Mouse (Mus musculus): Measurements from ENCODE around the gene Nelfb. TPM values are rescaled to one million over a fixed set of nuclear protein-coding genes. Genes with fewer than 3 reads are reported as not detected.

Nelfb gene
- polyA plus RNA-seq, 1 experiment, result 60.6 TPM

DNA sequence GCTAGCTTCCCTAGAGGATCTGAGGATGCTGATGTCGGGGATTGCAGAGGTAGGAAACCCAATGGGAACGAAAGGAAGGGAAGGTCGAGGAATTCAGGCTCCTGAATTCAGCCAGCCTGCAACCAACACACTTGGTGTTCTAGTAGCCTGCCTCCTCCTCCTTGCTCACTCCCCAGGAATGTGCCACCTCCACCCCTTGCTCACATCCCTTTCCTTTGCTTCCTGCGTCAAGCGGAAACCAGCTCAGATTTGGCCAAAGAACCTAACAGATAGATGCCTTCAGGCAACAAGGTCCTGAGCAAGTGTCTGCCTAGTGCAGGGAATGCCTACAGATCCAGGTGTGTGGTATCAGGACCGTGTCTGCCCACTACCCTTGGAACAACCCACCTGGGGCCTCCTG, 34.7 kb downstream of the Nelfb start:
- DNase-seq (ENCODE audit: low spot score), result no peak

DNA sequence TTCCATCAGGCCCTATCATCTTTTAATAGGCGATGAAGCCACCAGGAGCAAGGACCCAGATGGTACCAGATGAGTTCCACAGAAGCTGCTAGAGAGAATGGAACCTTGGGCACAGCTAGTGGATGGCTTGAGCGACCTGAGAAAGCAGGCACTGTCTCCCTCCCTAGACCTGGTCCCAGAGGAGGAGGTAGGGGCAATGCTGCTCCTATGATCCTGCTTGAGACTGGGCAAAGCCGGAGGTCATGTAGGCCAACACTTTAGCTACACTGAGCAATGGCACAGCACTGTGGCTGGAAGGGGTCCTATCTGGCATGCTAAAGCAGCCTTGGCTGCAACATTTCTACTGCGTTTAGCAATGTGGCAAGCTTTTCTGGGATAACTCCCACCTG, 35.6 kb downstream of the Nelfb start:
- no peak for DNase-seq (ENCODE audit: low spot score)

DNA sequence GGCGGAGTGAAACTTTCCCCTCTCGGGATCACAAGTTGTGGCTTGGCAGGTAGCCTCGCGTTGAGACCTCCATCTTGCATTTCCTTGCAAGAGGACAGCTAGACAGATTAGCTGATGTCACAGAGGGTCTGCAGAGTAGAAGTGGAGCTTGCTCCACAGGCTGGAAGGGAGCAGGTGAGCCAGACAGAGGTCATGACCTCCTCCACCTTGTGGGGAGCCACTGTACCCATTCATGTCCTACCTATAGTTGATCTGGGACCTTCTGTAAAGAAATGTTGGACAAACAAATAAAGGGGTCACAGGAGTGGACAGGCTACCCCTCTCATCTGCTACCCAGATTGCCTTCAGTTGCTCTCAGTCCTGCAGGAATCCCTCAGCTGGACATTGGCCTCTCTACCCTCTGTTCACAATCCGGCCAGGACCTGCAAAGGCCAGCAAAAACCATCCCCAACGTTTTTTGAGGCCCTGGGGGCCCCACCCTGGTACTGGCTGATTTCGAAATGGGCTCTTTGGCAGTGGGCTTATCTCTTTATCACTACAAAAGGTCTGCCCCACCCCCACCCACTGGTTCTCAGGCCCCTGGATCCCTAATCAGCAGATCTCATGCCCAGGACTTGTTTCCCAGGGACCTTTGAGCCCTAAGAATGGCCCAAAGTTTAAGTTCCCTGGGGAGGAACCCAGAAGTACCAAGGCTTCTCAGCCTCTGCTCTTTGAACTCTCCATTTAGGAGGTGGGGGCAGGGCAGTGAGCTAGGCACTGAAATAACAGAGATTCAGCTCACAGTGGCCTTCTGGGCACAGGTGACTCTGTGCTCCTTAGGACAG, 36.2 kb downstream of the Nelfb start:
- DNase-seq (ENCODE audit: low spot score), result no peak

DNA sequence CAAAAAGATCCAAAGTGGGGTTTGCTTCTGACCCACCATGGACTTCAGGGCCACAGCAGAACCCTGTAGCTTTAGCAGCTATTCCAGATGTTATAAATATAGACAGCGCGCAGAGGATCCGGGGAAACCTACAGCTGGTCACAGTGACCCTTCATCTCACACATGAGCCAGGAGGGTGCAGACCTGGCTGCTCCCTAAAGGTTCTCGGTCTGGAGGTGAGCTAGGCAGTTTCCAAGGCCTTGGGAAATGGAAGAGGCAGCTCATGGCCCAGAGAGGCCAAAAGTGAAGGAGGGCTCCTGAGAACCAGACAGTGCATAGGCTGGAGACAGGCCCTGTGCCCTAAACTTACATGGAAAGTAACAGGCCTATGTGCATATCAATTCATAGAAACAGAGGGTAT, 37.5 kb downstream of the Nelfb start:
- no peak for DNase-seq (ENCODE audit: low spot score)

DNA sequence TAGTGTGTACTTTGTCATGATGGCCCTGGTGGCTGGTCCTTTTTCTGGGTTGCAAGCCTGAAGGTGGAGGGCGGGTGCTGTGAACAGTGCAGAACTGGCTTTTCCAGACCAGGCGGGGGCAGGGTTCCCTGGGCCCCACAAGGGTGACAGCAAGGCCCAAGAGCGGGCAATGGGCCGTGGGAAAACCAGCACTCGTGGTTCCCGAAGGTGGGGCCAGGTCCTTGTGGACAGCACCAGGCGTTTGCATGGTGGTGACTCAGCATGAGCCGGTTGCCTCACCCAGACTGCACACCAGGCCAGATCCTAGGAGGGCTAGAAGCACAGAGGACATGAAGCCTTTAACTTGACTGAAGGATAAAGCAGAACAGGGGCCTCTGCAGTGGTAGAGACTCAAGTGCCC, 38.7 kb downstream of the Nelfb start:
- no peak for DNase-seq (ENCODE audit: low spot score)

DNA sequence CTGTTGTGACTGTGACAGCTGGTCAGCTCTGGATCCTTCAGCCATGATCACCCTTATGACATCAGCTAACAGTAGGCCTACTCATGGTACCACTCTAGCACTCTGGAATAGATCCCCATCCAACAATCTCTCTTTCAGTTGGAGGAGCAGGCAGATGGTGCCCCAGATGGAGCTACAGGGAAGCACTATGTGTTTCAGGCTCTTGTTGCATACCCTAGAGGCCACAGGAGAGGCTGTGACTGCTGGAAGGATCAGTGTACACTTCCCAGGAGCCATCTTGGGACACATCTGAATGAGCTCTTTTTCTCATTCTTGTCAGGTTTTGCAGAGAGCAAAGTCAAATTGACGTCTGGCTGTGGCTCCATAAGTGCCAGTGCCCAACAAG, 39.5 kb downstream of the Nelfb start:
- DNase-seq (ENCODE audit: low spot score), result no peak

DNA sequence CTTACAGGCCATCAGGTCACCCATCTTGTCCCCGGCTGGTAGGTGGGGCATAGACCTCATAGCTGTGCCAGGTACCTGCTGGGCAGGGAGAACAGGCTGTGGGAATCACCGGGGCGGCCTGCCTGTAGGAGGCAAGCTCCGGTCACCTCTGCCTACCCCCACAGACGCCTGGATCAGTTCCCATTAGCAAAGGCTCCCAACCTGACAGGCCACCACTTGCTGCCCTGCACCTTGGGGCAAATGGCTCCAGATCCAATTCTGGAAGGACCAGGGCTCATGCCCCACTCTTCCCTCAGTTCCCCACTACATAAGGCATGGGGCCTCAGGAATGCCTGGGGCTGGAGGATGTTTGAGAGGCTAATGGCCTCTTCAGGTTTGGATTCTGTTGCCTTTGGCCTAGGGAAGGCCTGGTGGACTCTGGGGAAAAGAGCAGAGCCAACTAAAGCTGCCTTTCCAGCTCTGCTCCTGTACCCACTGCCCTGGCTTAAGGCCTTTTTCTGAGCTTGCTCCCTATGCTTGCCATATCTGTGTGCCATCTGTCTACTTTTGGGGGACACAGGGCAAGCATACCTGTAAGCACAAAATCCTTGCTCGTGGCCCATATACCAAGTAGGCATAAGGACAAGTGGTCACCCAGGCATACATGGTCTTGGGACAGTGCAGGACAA, 40.1 kb downstream of the Nelfb start:
- no peak for DNase-seq (ENCODE audit: low spot score)

DNA sequence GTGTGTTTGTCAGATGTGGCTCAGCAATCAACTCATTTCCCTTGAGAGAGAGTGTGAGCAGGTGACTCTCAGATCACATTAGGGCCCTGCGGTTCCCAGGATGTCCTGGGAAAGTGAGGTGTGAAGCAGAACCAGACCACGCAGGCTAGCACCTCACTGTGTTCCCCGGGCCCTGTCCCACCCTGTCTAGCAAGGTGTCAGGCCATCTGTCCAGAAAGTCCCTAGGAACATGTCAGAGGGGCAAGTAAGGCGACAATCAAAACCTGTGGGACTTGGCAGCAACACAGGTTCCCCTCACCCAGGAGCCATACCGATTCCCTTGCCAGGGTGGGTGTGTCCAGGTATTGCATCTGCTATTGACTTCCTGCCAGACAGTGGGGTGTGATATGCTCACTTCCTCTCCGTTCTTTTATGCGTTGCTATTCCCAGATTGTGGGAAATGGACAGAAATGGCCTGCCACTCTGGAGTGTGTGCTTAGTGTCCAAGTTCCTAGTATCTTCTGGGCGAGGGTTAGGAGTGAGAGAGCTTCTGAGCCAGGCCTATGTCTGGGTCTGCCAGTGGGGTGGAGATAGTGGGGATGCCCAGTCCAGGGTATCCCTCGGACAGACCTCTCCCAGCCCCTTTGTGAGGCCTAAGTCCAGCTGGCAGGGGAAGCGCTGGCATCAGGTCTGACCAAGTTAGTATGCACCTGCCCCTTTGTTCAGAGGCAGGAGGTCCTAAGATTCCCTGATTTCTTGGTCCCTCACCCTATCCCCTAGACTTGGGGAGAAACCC, 40.8 kb downstream of the Nelfb start:
- no peak for DNase-seq (ENCODE audit: low spot score)

DNA sequence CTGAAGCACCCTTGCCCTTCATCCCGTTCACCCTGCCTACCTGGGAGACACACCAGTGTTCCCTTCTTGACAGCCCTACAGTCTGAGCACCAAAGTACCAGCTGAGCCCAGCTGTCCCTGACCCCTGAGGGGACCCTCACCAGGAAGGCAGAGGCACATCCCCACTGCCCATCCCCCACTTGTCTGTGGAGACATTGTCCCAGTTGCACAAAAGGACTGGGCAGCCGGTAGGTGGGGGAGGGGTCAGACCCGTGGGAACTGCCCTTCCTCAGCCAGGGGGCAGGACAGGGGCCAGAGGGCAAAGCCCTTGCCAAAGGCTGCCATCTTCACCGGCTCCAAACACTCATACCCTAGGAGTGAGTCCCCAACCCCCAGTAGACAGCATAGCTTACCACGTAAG, 41.5 kb downstream of the Nelfb start:
- DNase-seq (ENCODE audit: low spot score), result no peak

DNA sequence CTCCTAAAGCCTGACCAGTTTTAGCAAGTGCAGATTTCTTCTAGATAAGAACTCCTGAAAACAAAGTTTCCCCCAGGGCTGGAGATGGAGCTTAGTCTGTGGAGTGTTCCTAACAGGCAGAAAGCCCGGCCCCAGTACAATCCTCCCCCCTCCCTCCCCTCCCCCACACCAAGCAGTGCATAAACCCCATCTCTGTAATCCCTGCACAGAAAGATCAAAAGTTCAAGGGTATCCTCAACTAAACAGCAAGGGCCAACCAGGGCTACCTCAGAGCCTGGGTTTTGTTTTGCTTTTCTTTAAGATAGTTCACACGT, 42.7 kb downstream of the Nelfb start:
- no peak for DNase-seq (ENCODE audit: low spot score)

DNA sequence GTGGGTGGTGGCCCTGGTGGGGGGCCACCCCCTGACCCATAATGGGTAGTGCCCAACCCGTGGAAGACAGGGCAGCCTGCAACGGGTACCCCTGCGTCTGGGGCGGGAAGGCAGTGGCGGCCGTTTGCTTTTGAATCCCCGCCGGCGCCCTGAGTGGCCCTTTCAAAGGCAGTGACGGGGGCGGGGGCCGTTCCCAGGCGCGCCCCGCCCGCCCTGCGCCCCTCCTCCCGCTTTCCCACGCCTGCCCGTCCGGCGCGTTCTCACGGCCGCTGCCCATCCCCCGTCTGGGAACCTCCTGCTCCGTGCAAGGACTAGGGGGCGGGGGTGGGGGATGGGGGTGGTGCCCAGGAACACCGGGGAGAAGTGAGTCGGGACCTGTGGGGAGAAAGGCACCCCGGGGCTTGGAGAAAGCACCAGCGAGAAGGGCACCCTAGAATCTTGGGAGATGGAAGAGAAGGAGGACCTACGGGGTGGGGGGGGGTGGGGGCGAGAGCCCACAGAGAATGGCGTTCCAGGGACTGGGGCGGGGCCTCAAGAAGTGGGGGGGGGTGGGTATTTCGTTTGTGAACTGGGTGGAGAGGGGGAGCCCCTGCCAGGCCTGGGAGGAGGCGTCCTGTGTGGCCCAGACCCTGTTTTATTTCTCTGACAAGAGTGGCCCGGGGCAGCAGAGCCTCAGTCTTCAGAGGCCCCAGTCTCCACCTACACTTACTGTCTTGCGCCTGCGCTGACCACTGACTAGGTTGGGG, 43.2 kb downstream of the Nelfb start:
- DNase-seq (ENCODE audit: low spot score), result no peak

DNA sequence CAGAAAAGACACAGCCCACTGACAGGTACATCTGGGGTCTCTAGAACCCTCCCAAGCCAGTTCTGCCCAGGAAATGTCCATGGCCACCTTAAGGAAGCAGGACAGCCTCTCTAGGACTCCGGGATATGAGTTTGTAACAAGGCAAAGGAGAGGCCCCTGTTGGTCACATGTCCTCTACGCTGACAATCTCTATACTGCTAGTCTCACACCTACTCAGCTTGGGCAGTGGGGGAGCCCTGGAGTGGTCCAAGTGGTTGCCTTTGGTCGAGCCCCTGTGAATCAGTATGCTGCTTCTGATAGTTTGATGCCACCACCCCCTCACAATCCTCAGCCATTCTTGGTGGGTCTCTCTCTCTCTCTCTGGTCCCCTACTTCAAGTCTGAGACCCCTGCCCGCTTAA, 43.8 kb downstream of the Nelfb start:
- no peak for DNase-seq (ENCODE audit: low spot score)

DNA sequence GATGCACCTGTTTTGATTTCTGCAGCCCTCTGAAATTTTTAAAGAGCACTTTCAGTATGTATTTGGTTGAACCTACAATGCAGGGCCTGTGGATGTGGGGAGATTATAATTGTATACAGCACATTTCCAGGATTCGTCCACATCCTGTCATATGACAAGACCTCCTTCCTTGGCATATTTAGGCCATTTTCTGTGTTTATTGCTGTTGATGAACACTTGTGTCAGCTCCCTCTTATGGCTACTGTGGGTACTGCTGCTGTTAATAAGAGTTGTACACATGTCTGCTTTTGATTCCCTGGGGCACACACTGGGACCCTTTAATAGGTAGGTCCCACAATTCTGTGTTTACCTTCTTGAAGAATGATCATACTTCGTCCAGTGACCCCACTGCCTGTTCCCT, 53.6 kb downstream of the Nelfb start:
- DNase-seq (ENCODE audit: low spot score), result no peak

DNA sequence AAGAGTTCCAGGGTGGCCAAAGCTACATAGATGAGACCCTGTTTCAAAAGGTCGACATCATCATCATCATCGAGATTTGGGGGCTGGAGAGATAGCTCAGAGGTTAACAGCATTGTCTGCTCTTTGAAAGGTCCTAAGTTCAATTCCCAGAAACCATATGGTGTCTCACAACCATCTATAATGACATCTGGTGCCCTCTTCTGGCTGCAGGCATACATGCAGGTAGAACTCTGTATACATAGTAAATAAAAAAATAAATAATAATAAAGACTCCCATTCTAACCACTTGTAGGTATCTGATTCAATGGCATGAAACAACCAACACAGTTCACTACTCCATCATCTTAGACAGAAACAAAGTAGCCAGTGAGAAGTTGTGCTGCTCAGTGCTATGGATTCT, 54.3 kb downstream of the Nelfb start:
- DNase-seq (ENCODE audit: low spot score), result no peak

DNA sequence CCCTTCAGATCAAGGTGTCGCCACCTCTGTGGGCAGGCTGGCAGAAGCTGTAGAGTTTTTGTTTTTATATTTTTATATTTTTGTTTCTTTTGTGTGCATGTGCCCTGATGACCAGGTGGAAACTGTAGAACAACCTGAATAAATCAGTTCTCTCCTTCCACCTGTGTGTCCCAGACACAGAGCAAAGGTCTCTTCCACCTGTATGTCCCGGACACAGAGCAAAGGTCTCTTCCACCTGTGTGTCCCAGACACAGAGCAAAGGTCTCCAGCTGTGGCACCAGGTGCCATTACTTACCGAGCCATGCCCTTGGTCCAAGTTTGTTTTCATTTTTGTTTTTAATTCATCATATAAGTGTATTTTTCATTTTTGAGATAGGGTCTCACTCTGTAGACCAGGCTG, 55.1 kb downstream of the Nelfb start:
- DNase-seq (ENCODE audit: low spot score), result no peak

DNA sequence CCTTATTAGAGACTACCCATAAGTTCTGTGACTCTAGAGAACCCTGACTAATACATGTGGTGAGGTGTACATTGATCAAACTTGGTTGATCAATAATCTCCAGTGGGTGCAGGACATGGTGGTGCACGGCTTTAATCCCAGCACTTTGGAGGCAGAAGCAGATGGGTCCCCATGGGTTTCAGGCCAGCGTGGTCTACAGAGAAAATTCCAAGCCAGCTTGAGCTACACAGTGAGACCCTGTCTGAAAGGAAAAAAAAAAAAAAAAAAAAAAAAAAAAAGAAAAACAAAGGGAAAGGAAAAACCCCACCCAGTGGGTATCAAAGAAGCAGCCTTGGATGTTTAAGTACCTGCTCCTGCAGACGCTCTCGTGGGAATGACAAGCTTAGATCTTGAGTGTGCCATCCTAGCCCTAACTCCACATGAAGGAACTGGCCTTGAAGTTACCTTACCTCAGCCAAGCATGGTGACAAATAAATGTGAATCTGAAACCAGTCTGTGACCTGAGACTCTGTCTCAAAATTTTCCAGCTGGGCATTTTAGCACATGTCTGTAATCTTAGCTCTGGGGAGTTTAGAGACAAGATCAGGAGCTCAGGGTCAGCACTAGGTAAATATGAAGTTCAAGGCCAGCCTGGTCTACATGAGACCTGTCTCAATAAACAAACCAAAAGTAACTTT, 59.9 kb downstream of the Nelfb start:
- no peak for DNase-seq (ENCODE audit: low spot score)

Other genes starting within 250 kb of the Nelfb start
- 20.3 and 22.1 TPM in 2 replicates for gene Dph7, start 249.1 kb downstream of the Nelfb start, polyA plus RNA-seq (2012; rRNA removed)
- 61.3 and 66.0 TPM in 2 replicates for gene Mrpl41, start 236.4 kb downstream of the Nelfb start, polyA plus RNA-seq (2012; rRNA removed)
- gene Pnpla7, start 235.5 kb downstream of the Nelfb start, polyA plus RNA-seq (2012; rRNA removed), result 17.2 and 24.1 TPM in 2 replicates
- 87.4 and 114 TPM in 2 replicates for gene Nsmf, start 157.1 kb downstream of the Nelfb start, polyA plus RNA-seq (2012; rRNA removed)
- gene Entpd8, start 131.2 kb downstream of the Nelfb start, polyA plus RNA-seq (2012; rRNA removed), result 0.03 and 0.07 TPM in 2 replicates
- 0.13 and 0.18 TPM in 2 replicates for gene Noxa1, start 116.3 kb downstream of the Nelfb start, polyA plus RNA-seq (2012; rRNA removed)
- 50.1 and 60.0 TPM in 2 replicates for gene Nrarp, start 30.7 kb downstream of the Nelfb start, polyA plus RNA-seq (2012; rRNA removed)
- 22.6 and 25.3 TPM in 2 replicates for gene Tor4a, start 14.6 kb downstream of the Nelfb start, polyA plus RNA-seq (2012; rRNA removed)
- not detected in 2 replicates for gene Stpg3, start 3.1 kb upstream of the Nelfb start, polyA plus RNA-seq (2012; rRNA removed)
- 0.08 and 0.10 TPM in 2 replicates for gene Fam166a, start 7.3 kb upstream of the Nelfb start, polyA plus RNA-seq (2012; rRNA removed)
- gene Tubb4b, start 13.2 kb upstream of the Nelfb start, polyA plus RNA-seq (2012; rRNA removed), result 510 and 610 TPM in 2 replicates
- 0.03 TPM in 1 of 2 replicates, not detected in the other for gene Slc34a3, start 22.9 kb upstream of the Nelfb start, polyA plus RNA-seq (2012; rRNA removed)
- 0.13 and 0.19 TPM in 2 replicates for gene Rnf224, start 25.3 kb upstream of the Nelfb start, polyA plus RNA-seq (2012; rRNA removed)
- 12.9 and 14.1 TPM in 2 replicates for gene Rnf208, start 30.8 kb upstream of the Nelfb start, polyA plus RNA-seq (2012; rRNA removed)
- gene Cysrt1, start 31.0 kb upstream of the Nelfb start, polyA plus RNA-seq (2012; rRNA removed), result 2.0 and 2.5 TPM in 2 replicates
- gene AL732309.1, start 35.4 kb upstream of the Nelfb start, polyA plus RNA-seq (2012; rRNA removed), result 21.0 and 23.8 TPM in 2 replicates
- 30.7 and 34.2 TPM in 2 replicates for gene Tmem203, start 44.0 kb upstream of the Nelfb start, polyA plus RNA-seq (2012; rRNA removed)
- gene Tprn, start 51.1 kb upstream of the Nelfb start, polyA plus RNA-seq (2012; rRNA removed), result 8.0 and 13.6 TPM in 2 replicates
- gene Ssna1, start 60.9 kb upstream of the Nelfb start, polyA plus RNA-seq (2012; rRNA removed), result 58.8 and 84.8 TPM in 2 replicates
- gene Anapc2, start 61.0 kb upstream of the Nelfb start, polyA plus RNA-seq (2012; rRNA removed), result 84.5 and 88.3 TPM in 2 replicates
- gene Tmem210, start 76.7 kb upstream of the Nelfb start, polyA plus RNA-seq (2012; rRNA removed), result not detected in 2 replicates
- gene Lrrc26, start 78.4 kb upstream of the Nelfb start, polyA plus RNA-seq (2012; rRNA removed), result 7.0 and 8.2 TPM in 2 replicates
- 1.1 TPM in 2 replicates for gene Grin1, start 107.7 kb upstream of the Nelfb start, polyA plus RNA-seq (2012; rRNA removed)
- gene Man1b1, start 120.8 kb upstream of the Nelfb start, polyA plus RNA-seq (2012; rRNA removed), result 15.2 and 22.8 TPM in 2 replicates
- gene Dpp7, start 144.9 kb upstream of the Nelfb start, polyA plus RNA-seq (2012; rRNA removed), result 36.0 and 37.3 TPM in 2 replicates
- 36.8 and 38.3 TPM in 2 replicates for gene Uap1l1, start 154.2 kb upstream of the Nelfb start, polyA plus RNA-seq (2012; rRNA removed)
- gene Sapcd2, start 160.8 kb upstream of the Nelfb start, polyA plus RNA-seq (2012; rRNA removed), result 1.6 and 2.5 TPM in 2 replicates
- gene Entpd2, start 184.4 kb upstream of the Nelfb start, polyA plus RNA-seq (2012; rRNA removed), result 104 and 107 TPM in 2 replicates
- 103 and 126 TPM in 2 replicates for gene Npdc1, start 187.9 kb upstream of the Nelfb start, polyA plus RNA-seq (2012; rRNA removed)
- 0.19 and 0.29 TPM in 2 replicates for gene Fut7, start 211.8 kb upstream of the Nelfb start, polyA plus RNA-seq (2012; rRNA removed)
- gene Abca2, start 217.2 kb upstream of the Nelfb start, polyA plus RNA-seq (2012; rRNA removed), result 6.3 and 16.4 TPM in 2 replicates
- gene Clic3, start 245.3 kb upstream of the Nelfb start, polyA plus RNA-seq (2012; rRNA removed), result 0.69 and 2.2 TPM in 2 replicates
- 50.8 and 61.1 TPM in 2 replicates for gene Paxx, start 249.6 kb upstream of the Nelfb start, polyA plus RNA-seq (2012; rRNA removed)

All from urinary bladder, adult 2 months (tissue).